Mouse (Mus musculus): ENCODE data around the gene Ubl3.

DNA sequence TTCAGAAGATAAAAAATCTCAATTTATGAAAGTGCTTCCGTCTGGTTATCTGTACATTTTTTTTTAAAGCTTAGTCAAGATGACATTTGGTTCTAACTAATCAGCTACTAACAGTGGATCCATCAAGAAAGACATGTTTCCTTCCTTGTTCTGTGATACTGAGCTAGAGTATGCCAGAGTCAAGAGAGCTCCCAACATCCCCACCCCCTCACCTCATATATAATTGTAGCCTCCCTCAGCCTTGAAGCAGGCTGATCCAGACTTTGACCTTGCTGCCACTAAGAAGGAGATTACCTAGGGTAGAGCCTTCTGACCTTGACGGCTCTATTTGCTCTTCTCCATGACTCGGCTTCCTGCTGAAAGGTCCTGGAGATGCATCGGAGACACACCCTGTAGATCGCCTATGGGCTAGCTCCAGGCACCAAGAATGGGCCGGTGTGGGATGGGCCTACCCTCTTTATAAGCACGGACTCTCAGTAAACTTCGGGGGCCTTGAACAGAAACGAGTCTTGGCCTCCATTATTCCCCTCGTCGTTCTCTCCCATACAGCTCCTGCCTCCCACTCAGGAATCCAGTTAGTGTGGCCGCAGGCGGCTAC lies 27.9 kb upstream of the Ubl3 start:
- TF ChIP-seq POLR2A (IDR thresholded peaks at IDR 0.05; ENCODE audit: borderline replicate concordance, extremely low read depth, low read depth, low read length) (no peak), CTCF (IDR thresholded peaks at IDR 0.05; ENCODE audit: insufficient read depth, low read length) (no peak)

Measured in lung, adult 2 months (tissue).